Mouse (Mus musculus) forebrain, embryonic 10.5 days (tissue): ENCODE results near the gene Ginm1. TPM values are rescaled to one million over a fixed set of nuclear protein-coding genes. Genes with fewer than 3 reads are reported as not detected.

Experiments used
- DNase-seq: peaks from one replicate; pipeline ENCODE4 v3.0.0-alpha.2; 2017; ENCODE audit warnings: low spot score; ENCODE audit errors: extremely low spot score
- H3K27ac ChIP-seq: fragments of 300-500 bp; sonication (generic); 2 replicates; pipeline ENCODE4 v1.5.1; 2016; ENCODE audit warnings: mild to moderate bottlenecking
- H3K27me3 ChIP-seq: fragments of 300-500 bp; sonication (generic); 2 replicates; pipeline ENCODE4 v1.6.1; 2016; ENCODE audit warnings: mild to moderate bottlenecking; ENCODE audit not compliant: poor library complexity, severe bottlenecking
- H3K36me3 ChIP-seq: fragments of 300-500 bp; sonication (generic); replicated peaks from 2 replicates; pipeline ENCODE4 v1.6.1; 2016; ENCODE audit warnings: mild to moderate bottlenecking, moderate library complexity
- H3K4me1 ChIP-seq: fragments of 300-500 bp; sonication (generic); 2 replicates; pipeline ENCODE4 v1.6.1; 2016
- H3K4me3 ChIP-seq: fragments of 300-500 bp; sonication (generic); 2 replicates; pipeline ENCODE4 v1.5.1; 2016; ENCODE audit warnings: mild to moderate bottlenecking, moderate library complexity
- H3K9me3 ChIP-seq: fragments of 300-500 bp; sonication (generic); 2 replicates; pipeline ENCODE4 v1.6.1; 2016; ENCODE audit warnings: mild to moderate bottlenecking, moderate library complexity
- WGBS: fragments of 180-500 bp; shearing (Covaris S2); methylation state at CpG from one replicate; pipeline ENCODE4 v1.1.7; 2016; 5-methylcytosine and 5-hydroxymethylcytosine counted together
- microRNA-seq: library from miRNA; unstranded; fragments of <30 nt; microRNA quantifications from one replicate; pipeline ENCODE4, GENCODE M21; 2017
- polyA plus RNA-seq: library from polyadenylated mRNA; unstranded; fragments of >200 nt; fragmentation: Nextera tagmentation; extraction: Ambion mirVana; gene quantifications from 2 replicates; pipeline ENCODE4 v1.2.1, GENCODE M21; 2016

Gene Ginm1
- polyA plus RNA-seq, 1 experiment from 2014 or later, result 53.0 TPM

- Histone ChIP-seq H3K27me3 (no peaks in the 10 kb centered on the region), H3K9me3 (no peaks in the 10 kb centered on the region), H3K4me1 (peaks cover 20% of the 10 kb centered on the region), H3K4me3 (no peak overlapping the region), H3K36me3 (peaks cover 2% of the 10 kb centered on the region; the same call in 1 of the 2 replicates), H3K27ac (no peak overlapping the region)
- DNase-seq, result no peak
These were observed 61.0 kb downstream of the Ginm1 start for GRCm38 (mm10) chr10:7731582-7731981.

- no peak for DNase-seq
- Histone ChIP-seq H3K9me3 (no peaks in the 10 kb centered on the region), H3K4me3 (peak overlapping the region; percentile 93), H3K27ac (no peak overlapping the region; the same call in 1 of the 2 replicates), H3K36me3 (peaks cover 2% of the 10 kb centered on the region; the same call in 1 of the 2 replicates), H3K27me3 (no peaks in the 10 kb centered on the region), H3K4me1 (peaks cover 26% of the 10 kb centered on the region)
- WGBS, result 27% methylated on average over 3 of the region's 3 CpGs
These were observed 65.6 kb downstream of the Ginm1 start for GRCm38 (mm10) chr10:7727011-7727410.

- Histone ChIP-seq H3K27ac (peak overlapping the region; percentile 90), H3K4me3 (peak overlapping the region; percentile 93), H3K27me3 (no peaks in the 10 kb centered on the region), H3K9me3 (no peaks in the 10 kb centered on the region), H3K4me1 (peaks cover 26% of the 10 kb centered on the region), H3K36me3 (peaks cover 2% of the 10 kb centered on the region; the same call in 1 of the 2 replicates)
- WGBS, result 0% methylated on average over 8 of the region's 8 CpGs
- DNase-seq, result no peak
These were observed 66.2 kb downstream of the Ginm1 start for GRCm38 (mm10) chr10:7726501-7726812.

- no peaks in the 10 kb centered on the region for H3K9me3 ChIP-seq
- peaks cover 23% of the 10 kb centered on the region for H3K4me1 ChIP-seq
- peak within 1 kb of the TSS; percentile 90 for H3K27ac ChIP-seq
- H3K27me3 ChIP-seq, result no peaks in the 10 kb centered on the region
- H3K36me3 ChIP-seq, result peaks cover 2% of the 10 kb centered on the region; the same call in 1 of the 2 replicates
- peak; percentile 93 for DNase-seq
- H3K4me3 ChIP-seq, result peak within 1 kb of the TSS; percentile 93
- under 1% methylated on average over 49 of the region's 49 CpGs for WGBS
These were observed 66.7 kb downstream of the Ginm1 start, which contains the start of gene Katna1 for GRCm38 (mm10) chr10:7725751-7726500. TSS of gene Katna1 (plus strand) at chr10:7726000.

Small RNAs within 50 kb of the gene (microRNA-seq; reads per million reads assigned to microRNA genes)
- 1.2 reads per million for gene Mir5104

Other genes with a start within 250 kb of the Ginm1 start
- gene Lrp11, start 203.0 kb downstream of the Ginm1 start, polyA plus RNA-seq, result 6.9 and 7.4 TPM in 2 replicates
- 93.1 and 93.6 TPM in 2 replicates for gene Nup43, start 125.3 kb downstream of the Ginm1 start, polyA plus RNA-seq
- gene Pcmt1, start 111.7 kb downstream of the Ginm1 start, polyA plus RNA-seq, result 125 and 134 TPM in 2 replicates
- gene Lats1, start 111.6 kb downstream of the Ginm1 start, polyA plus RNA-seq, result 7.7 and 8.0 TPM in 2 replicates
- gene Katna1, start 66.8 kb downstream of the Ginm1 start, polyA plus RNA-seq, result 69.1 and 71.3 TPM in 2 replicates
- gene Ppil4, start 67 bp upstream of the Ginm1 start, polyA plus RNA-seq, result 43.4 and 44.9 TPM in 2 replicates
- 0.11 TPM in 1 of 2 replicates, not detected in the other for gene Zc3h12d, start 39.6 kb upstream of the Ginm1 start, polyA plus RNA-seq
- 14.7 and 15.2 TPM in 2 replicates for gene Tab2, start 163.4 kb upstream of the Ginm1 start, polyA plus RNA-seq